Comparison of ENCODE assay signal across 9 mouse cellular contexts in the genomic region with DNA sequence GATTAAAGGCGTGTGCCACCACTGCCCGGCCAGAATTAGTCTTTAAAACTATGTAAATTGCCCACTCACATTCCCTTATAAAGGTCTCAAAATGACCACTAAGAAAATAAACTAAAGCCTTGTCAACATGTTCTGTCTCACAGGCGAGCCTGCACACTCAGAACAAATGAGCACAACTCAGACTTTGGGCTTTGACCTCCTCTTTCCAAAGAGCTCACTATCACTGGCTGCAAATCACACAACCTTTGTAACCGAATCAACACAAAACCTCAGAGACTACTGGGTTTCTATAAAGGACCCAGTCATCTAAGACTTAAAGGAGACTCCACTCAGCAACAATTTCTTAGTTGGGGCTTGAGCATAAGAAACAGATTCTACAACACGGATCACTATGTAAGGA. TPM values are rescaled to one million over a fixed set of nuclear protein-coding genes. Genes with fewer than 3 reads are reported as not detected.
DNase-seq lines count a peak whose midpoint lies in the region; ATAC-seq and TF ChIP-seq lines count a peak whose summit lies in the region.
"Had no signal": no experiment of that assay in that cellular context is flagged by ENCODE, and none has a peak within 500 bp of the region (broad histone marks: within the 10 kb centered on the region; RNA-seq: fewer than 3 reads in every experiment).

No protein-coding gene starts in this region.

- H3K4me2 ChIP-seq in forebrain, embryonic 11.5 days (ENCODE audit: low read depth, low read length, severe bottlenecking) = peak overlapping the region; percentile 71
- peak overlapping the region; percentile 96 for H3K4me2 ChIP-seq in neural tube, embryonic 14.5 days (ENCODE audit: low read depth, low read length)

- peak overlapping the region; percentile 96 for H3K4me3 ChIP-seq in lung, adult 2 months (replicated peaks; ENCODE audit: extremely low read depth, low read depth, low read length)
- peak overlapping the region; percentile 95 for H3K4me3 ChIP-seq in forebrain, embryonic 11.5 days (ENCODE audit: low read depth, low read length)
- peak overlapping the region; percentile 94 for H3K4me3 ChIP-seq in neural tube, embryonic 14.5 days (ENCODE audit: low read depth, low read length)

- no peak for TF ChIP-seq CTCF in lung, adult 2 months (IDR thresholded peaks at IDR 0.05; ENCODE audit: insufficient read depth, low read length)

- ATAC-seq in forebrain, embryonic 11.5 days (replicated peaks; ENCODE audit: low FRiP score) = no peak
- no peak for ATAC-seq in neural tube, embryonic 14.5 days (ENCODE audit: low read depth)
- ATAC-seq in erythroid progenitor cell, adult 5-6 weeks (replicated peaks; ENCODE audit: low FRiP score, poor library complexity, severe bottlenecking) = no peak

- peaks cover 17% of the 10 kb centered on the region for H3K4me1 ChIP-seq in lung, adult 2 months (ENCODE audit: control insufficient read depth, insufficient read depth, low read length)
- H3K4me1 ChIP-seq in forebrain, embryonic 11.5 days (replicated peaks; ENCODE audit: control insufficient read depth, insufficient read depth, low read length) = peaks cover 13% of the 10 kb centered on the region
- H3K4me1 ChIP-seq in neural tube, embryonic 14.5 days (ENCODE audit: control insufficient read depth, insufficient read depth, low read length) = peaks cover 31% of the 10 kb centered on the region

- H3K9ac ChIP-seq in forebrain, embryonic 11.5 days (ENCODE audit: low read length) = peak overlapping the region; percentile 98; the same call in 1 of the 2 replicates
- peak overlapping the region; percentile 97 for H3K9ac ChIP-seq in neural tube, embryonic 14.5 days (replicated peaks; ENCODE audit: low read depth, low read length)

- no peaks in the 10 kb centered on the region for H3K9me3 ChIP-seq in forebrain, embryonic 11.5 days (ENCODE audit: control insufficient read depth, low read length)
- H3K9me3 ChIP-seq in neural tube, embryonic 14.5 days (ENCODE audit: control insufficient read depth, low read length) = no peaks in the 10 kb centered on the region

- no peak overlapping the region for H3K27ac ChIP-seq in forebrain, embryonic 11.5 days (ENCODE audit: low read depth, low read length)
- no peak overlapping the region for H3K27ac ChIP-seq in neural tube, embryonic 14.5 days (ENCODE audit: low read depth, low read length)

- H3K36me3 ChIP-seq in forebrain, embryonic 11.5 days (ENCODE audit: control insufficient read depth, insufficient read depth, low read length) = no peaks in the 10 kb centered on the region
- H3K36me3 ChIP-seq in neural tube, embryonic 14.5 days (ENCODE audit: control insufficient read depth, insufficient read depth, low read length) = no peaks in the 10 kb centered on the region

- WGBS in lung, adult 2 months = 50% methylated on average over 5 of the region's 5 CpGs
- WGBS in forebrain, embryonic 11.5 days = 81% methylated on average over 5 of the region's 5 CpGs
- 77% methylated on average over 5 of the region's 5 CpGs for WGBS in neural tube, embryonic 14.5 days

- H3K27me3 ChIP-seq in forebrain, embryonic 11.5 days (ENCODE audit: control insufficient read depth, insufficient read depth, low read length) = no peaks in the 10 kb centered on the region
- no peaks in the 10 kb centered on the region; the same call in 1 of the 2 replicates for H3K27me3 ChIP-seq in neural tube, embryonic 14.5 days (ENCODE audit: control insufficient read depth, insufficient read depth, low read length)

- no peak for TF ChIP-seq POLR2A in lung, adult 2 months (IDR thresholded peaks at IDR 0.05; ENCODE audit: borderline replicate concordance, extremely low read depth, low read depth, low read length)

- DNase-seq in lung, adult 2 months = no peak
- no peak for DNase-seq in lung, postnatal 10 days
- no peak for DNase-seq in forebrain, embryonic 11.5 days (ENCODE audit: low spot score)
- peak; percentile 48 to 56 for DNase-seq in kidney, postnatal 25 days
- no peak for DNase-seq in right cerebral cortex, adult 2 months (ENCODE audit: low spot score in 2 of 2)
- DNase-seq in spleen, adult 18-20 months = no peak
- DNase-seq: thymus, postnatal 4 days had no signal

RNA-seq across cellular contexts. Expression of a gene that starts 9.3 kb away (rescaled TPM):
- polyA plus RNA-seq in lung, adult 2 months (2012; rRNA removed) = 10.9 and 17.4 TPM in 2 replicates
- 39.8 and 44.1 TPM in 2 replicates for polyA plus RNA-seq in forebrain, embryonic 11.5 days (2014; fragmentation: Nextera tagmentation; extraction: Ambion mirVana)
- 29.0 and 34.8 TPM in 2 replicates for polyA plus RNA-seq in neural tube, embryonic 14.5 days (2014; fragmentation: Nextera tagmentation; extraction: Ambion mirVana)
- 63.4 and 66.2 TPM in 2 replicates for total RNA-seq in erythroid progenitor cell, adult 5-6 weeks (2015; ENCODE audit: low replicate concordance)
- 107 and 109 TPM in 2 replicates for total RNA-seq in erythroid progenitor cell, adult 5-6 weeks (2017; ENCODE audit: low replicate concordance)

RNA-seq across cellular contexts. Expression of a gene that starts 9.5 kb away (rescaled TPM):
- polyA plus RNA-seq in lung, adult 2 months (2012; rRNA removed) = 16.6 and 27.8 TPM in 2 replicates
- 58.1 and 64.5 TPM in 2 replicates for polyA plus RNA-seq in forebrain, embryonic 11.5 days (2014; fragmentation: Nextera tagmentation; extraction: Ambion mirVana)
- 53.3 and 56.5 TPM in 2 replicates for polyA plus RNA-seq in neural tube, embryonic 14.5 days (2014; fragmentation: Nextera tagmentation; extraction: Ambion mirVana)
- total RNA-seq in erythroid progenitor cell, adult 5-6 weeks (2015; ENCODE audit: low replicate concordance) = 193 and 195 TPM in 2 replicates
- 276 and 301 TPM in 2 replicates for total RNA-seq in erythroid progenitor cell, adult 5-6 weeks (2017; ENCODE audit: low replicate concordance)

RNA-seq across cellular contexts. Expression of a gene that starts 24.6 kb away (rescaled TPM):
- polyA plus RNA-seq in lung, adult 2 months (2012; rRNA removed) = 10.1 and 10.2 TPM in 2 replicates
- polyA plus RNA-seq in forebrain, embryonic 11.5 days (2014; fragmentation: Nextera tagmentation; extraction: Ambion mirVana) = 0.11 and 0.57 TPM in 2 replicates
- polyA plus RNA-seq in neural tube, embryonic 14.5 days (2014; fragmentation: Nextera tagmentation; extraction: Ambion mirVana) = 0.17 and 0.21 TPM in 2 replicates
- total RNA-seq in erythroid progenitor cell, adult 5-6 weeks (2015; ENCODE audit: low replicate concordance) = 6.1 and 6.3 TPM in 2 replicates
- 0.38 and 2.6 TPM in 2 replicates for total RNA-seq in erythroid progenitor cell, adult 5-6 weeks (2017; ENCODE audit: low replicate concordance)

RNA-seq across cellular contexts. Expression of a gene that starts 57.9 kb away (rescaled TPM):
- 0.05 TPM in 1 of 2 replicates, not detected in the other for polyA plus RNA-seq in lung, adult 2 months (2012; rRNA removed)
- polyA plus RNA-seq in forebrain, embryonic 11.5 days (2014; fragmentation: Nextera tagmentation; extraction: Ambion mirVana) = 0.17 and 0.23 TPM in 2 replicates
- 0.53 and 0.75 TPM in 2 replicates for polyA plus RNA-seq in neural tube, embryonic 14.5 days (2014; fragmentation: Nextera tagmentation; extraction: Ambion mirVana)
- total RNA-seq in erythroid progenitor cell, adult 5-6 weeks (2015; ENCODE audit: low replicate concordance) = not detected in 2 replicates
- total RNA-seq in erythroid progenitor cell, adult 5-6 weeks (2017; ENCODE audit: low replicate concordance) = not detected in 2 replicates

Comparison
In these comparisons a context has a peak if more than half of its experiments do, and no peak if none do; other contexts are left out.
1. DNase-seq: peak in kidney, postnatal 25 days (2 of 2); none in lung, adult 2 months (single experiment), lung, postnatal 10 days (single experiment), forebrain, embryonic 11.5 days (single experiment), right cerebral cortex, adult 2 months (0 of 2) and spleen, adult 18-20 months (0 of 2).
2. Peak in every context shown above with its lines, with median percentiles within 50 percentile points of each other: H3K4me3 ChIP-seq.